Mouse (Mus musculus) liver, embryonic 14.5 days (tissue): Measurements from ENCODE around the gene Alg3. TPM values are rescaled to one million over a fixed set of nuclear protein-coding genes. Genes with fewer than 3 reads are reported as not detected.

ENCODE experiments used
- ATAC-seq: fragments of 200-750 bp; cut with Nextera tagmentation; 2 replicates; pipeline ENCODE4 v1.8.0; 2017; ENCODE audit warnings: moderate number of reproducible peaks, mild to moderate bottlenecking, moderate library complexity; ENCODE audit not compliant: insufficient read depth
- DNase-seq, 3 experiments: peaks; one replicate each; pipeline ENCODE4 v3.0.0-alpha.2; 2012 to 2013; ENCODE audit warnings: low read depth in 3 of 3, low spot score in 3 of 3
- H3K27ac ChIP-seq: fragments of 300-500 bp; sonication (generic); 2 replicates; pipeline ENCODE4 v1.5.1; 2014; ENCODE audit warnings: moderate library complexity, mild to moderate bottlenecking, control low read depth, inconsistent platforms
- H3K27me3 ChIP-seq: fragments of 300-500 bp; sonication (generic); 2 replicates; pipeline ENCODE4 v1.6.1; 2014; ENCODE audit warnings: mild to moderate bottlenecking, low read length, moderate library complexity; ENCODE audit not compliant: control insufficient read depth, insufficient read depth
- H3K36me3 ChIP-seq: fragments of 300-500 bp; sonication (generic); replicated peaks from 2 replicates; pipeline ENCODE4 v1.6.1; 2014; ENCODE audit warnings: low read depth; ENCODE audit not compliant: control insufficient read depth, insufficient read depth
- H3K4me1 ChIP-seq, 2 experiments: fragments of 200-500 bp in 1 of 2; fragments of 300-500 bp in 1 of 2; sonication (generic) in 1 of 2; replicated peaks; 2 replicates each; pipeline ENCODE4 v1.6.1; 2012 to 2014; ENCODE audit warnings: antibody characterized with exemption in 1 of 2, inconsistent platforms in 1 of 2, low read length in 1 of 2; ENCODE audit not compliant: control insufficient read depth in 2 of 2, insufficient read depth in 2 of 2
- H3K4me2 ChIP-seq: fragments of 300-500 bp; sonication (generic); 2 replicates; pipeline ENCODE4 v1.6.1; 2014; ENCODE audit warnings: low read depth, mild to moderate bottlenecking, control low read depth, moderate library complexity
- H3K4me3 ChIP-seq, 2 experiments: fragments of 200-500 bp in 1 of 2; fragments of 300-500 bp in 1 of 2; sonication (generic) in 1 of 2; 2 replicates each; pipeline ENCODE4 v1.5.1; 2012 to 2014; ENCODE audit warnings: low read depth in 2 of 2, low read length in 2 of 2, mild to moderate bottlenecking in 2 of 2, control low read depth in 1 of 2, inconsistent platforms in 1 of 2, moderate library complexity in 1 of 2; ENCODE audit not compliant: insufficient read depth in 1 of 2
- H3K9ac ChIP-seq: fragments of 300-500 bp; sonication (generic); replicated peaks from 2 replicates; pipeline ENCODE4 v1.6.1; 2014; ENCODE audit warnings: mild to moderate bottlenecking, control low read depth, moderate library complexity
- H3K9me3 ChIP-seq: fragments of 300-500 bp; sonication (generic); 2 replicates; pipeline ENCODE4 v1.6.1; 2016; ENCODE audit warnings: low read length, mixed read lengths; ENCODE audit not compliant: control insufficient read depth
- CTCF ChIP-seq: IDR thresholded peaks from 2 replicates; pipeline ENCODE4 v1.5.1; 2016; ENCODE audit warnings: antibody characterized with exemption, low read depth, control low read depth
- EP300 ChIP-seq: IDR thresholded peaks from 2 replicates; pipeline ENCODE4 v1.6.1; 2016; ENCODE audit warnings: antibody characterized with exemption, low read depth
- WGBS: fragments of 180-500 bp; shearing (Covaris S2); extraction: QIAGEN DNeasy Blood & Tissue Kit; methylation state at CpG from one replicate; pipeline ENCODE4 v1.1.7; 2014; ENCODE audit not compliant: insufficient replicate concordance; 5-methylcytosine and 5-hydroxymethylcytosine counted together
- polyA plus RNA-seq, 2 experiments: library from polyadenylated mRNA; depleted of rRNA in 1 of 2; stranded (reverse) in 1 of 2; unstranded in 1 of 2; fragments of >200 nt; fragmentation: Nextera tagmentation in 1 of 2; extraction: Ambion mirVana in 1 of 2; gene quantifications; 2 replicates each; pipeline versions ENCODE4 v1.2.1 to v1.2.3; 2012 to 2014

Gene Alg3
- polyA plus RNA-seq (2012; rRNA removed) (9.3 and 12.7 TPM in 2 replicates), polyA plus RNA-seq (2014; fragmentation: Nextera tagmentation; extraction: Ambion mirVana) (21.7 and 23.6 TPM in 2 replicates)

DNA sequence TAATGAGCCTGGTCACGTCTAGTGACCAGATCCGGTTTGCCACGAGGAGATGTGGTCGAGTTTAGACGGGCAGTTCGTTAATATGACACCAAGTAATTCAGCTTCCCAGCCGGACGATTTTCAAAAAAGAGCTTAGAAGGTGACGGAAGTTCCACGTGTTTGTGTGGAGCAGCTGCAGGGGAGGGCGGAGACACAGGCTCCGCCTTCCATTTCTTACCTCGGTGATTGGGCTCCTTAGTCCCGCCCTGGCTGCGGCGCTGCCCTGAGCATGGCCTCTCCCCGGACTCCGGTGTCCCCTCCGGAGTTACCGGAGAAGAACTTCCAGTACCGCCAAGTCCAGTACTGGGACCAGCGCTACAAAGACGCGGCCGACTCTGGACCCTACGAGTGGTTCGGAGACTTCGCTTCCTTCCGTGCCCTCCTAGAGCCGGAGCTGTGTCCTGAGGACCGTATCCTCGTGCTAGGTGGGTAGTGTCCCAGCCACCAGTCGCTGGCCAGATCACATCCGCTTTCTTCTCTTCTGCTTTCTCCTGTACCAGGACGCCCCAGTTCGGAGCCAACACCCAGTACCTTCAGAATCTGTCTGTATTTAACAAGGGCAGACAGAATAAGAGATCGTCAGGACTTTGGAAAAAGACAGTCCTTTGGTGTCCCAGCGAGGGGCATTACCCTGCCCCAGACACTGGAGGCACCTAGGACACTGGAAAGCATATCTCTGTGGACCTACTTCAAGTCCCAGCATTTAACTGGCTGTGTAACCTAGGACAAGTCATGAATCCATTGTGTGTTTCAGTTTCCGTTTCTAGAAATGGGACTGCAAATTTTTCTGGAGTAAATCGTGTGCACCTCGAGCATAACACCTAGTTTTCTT, at the start of gene Alg3, which contains the start of the genes Eef1akmt4 and Gm49333:
Alg3 (minus strand) TSS at position 379 of the 871 bp plus-strand sequence.
Eef1akmt4 (plus strand) TSS at position 237 of the 871 bp plus-strand sequence.
Gm49333 (plus strand) TSS at position 254 of the 871 bp plus-strand sequence.
- ATAC-seq, result peak; percentile 96
- Histone ChIP-seq H3K27ac (peak within 1 kb of the TSS; percentile 59), H3K4me1 (peaks cover 9 to 12% of the 10 kb centered on the region in 2 experiments; a peak in 3 of 4 replicates), H3K4me2 (peak within 1 kb of the TSS; percentile 95), H3K9ac (peak within 1 kb of the TSS; percentile 91), H3K36me3 (no peaks in the 10 kb centered on the region; the same call in 1 of the 2 replicates), H3K4me3 (peak within 1 kb of the TSS; percentile 74 to 93), H3K27me3 (no peaks in the 10 kb centered on the region), H3K9me3 (no peaks in the 10 kb centered on the region)
- WGBS, result 1% methylated on average over 41 of the region's 41 CpGs
- DNase-seq, result peak; percentile 86 to 88 (median 87)
- TF ChIP-seq CTCF (no peak), EP300 (no peak)

- Histone ChIP-seq H3K27ac (no peak overlapping the region), H3K9me3 (no peaks in the 10 kb centered on the region), H3K27me3 (no peaks in the 10 kb centered on the region), H3K4me2 (no peak overlapping the region), H3K9ac (no peak overlapping the region), H3K4me1 (peaks cover 2 to 4% of the 10 kb centered on the region in 2 experiments; a peak in 2 of 4 replicates), H3K4me3 (no peak overlapping the region), H3K36me3 (peaks cover 73% of the 10 kb centered on the region)
- ATAC-seq (no peak), DNase-seq (no peak)
- TF ChIP-seq CTCF (no peak), EP300 (no peak)
- 75% methylated on average over 4 of the region's 4 CpGs for WGBS
These were observed 46.1 kb upstream of the Alg3 start for GRCm38 (mm10) chr16:20657661-20658060.

GRCm38 (mm10) chr16:20653315-20653714, 41.8 kb upstream of the Alg3 start:
- no peak for ATAC-seq

GRCm38 (mm10) chr16:20651947-20652310, 40.4 kb upstream of the Alg3 start:
- ATAC-seq, result peak; percentile 39; the same call in 1 of the 2 replicates
- H3K27me3 ChIP-seq, result no peaks in the 10 kb centered on the region
- no peak for TF ChIP-seq CTCF
- TF ChIP-seq EP300, result no peak
- no peak for DNase-seq
- peak overlapping the region; percentile 69 for H3K4me2 ChIP-seq
- H3K9ac ChIP-seq, result peak overlapping the region; percentile 82
- H3K27ac ChIP-seq, result no peak overlapping the region; the same call in 1 of the 2 replicates
- H3K4me3 ChIP-seq, result peak overlapping the region; percentile 80 to 96
- peaks cover 7% of the 10 kb centered on the region in 2 experiments; a peak in 3 of 4 replicates for H3K4me1 ChIP-seq
- 7% methylated on average over 12 of the region's 12 CpGs for WGBS
- no peaks in the 10 kb centered on the region for H3K9me3 ChIP-seq
- H3K36me3 ChIP-seq, result peaks cover 23% of the 10 kb centered on the region

More at GRCm38 (mm10) chr16:20653315-20653714, 41.8 kb upstream of the Alg3 start:
- H3K4me3 ChIP-seq, result no peak overlapping the region
- H3K4me1 ChIP-seq, result peaks cover 7% of the 10 kb centered on the region in 2 experiments; a peak in 3 of 4 replicates
- H3K9me3 ChIP-seq, result no peaks in the 10 kb centered on the region
- H3K36me3 ChIP-seq, result peaks cover 35% of the 10 kb centered on the region
- H3K9ac ChIP-seq, result no peak overlapping the region
- H3K27ac ChIP-seq, result no peak overlapping the region
- DNase-seq, result no peak
- no peak for TF ChIP-seq CTCF
- no peak for TF ChIP-seq EP300
- no peaks in the 10 kb centered on the region for H3K27me3 ChIP-seq
- WGBS, result 50% methylated on average over 2 of the region's 2 CpGs
- H3K4me2 ChIP-seq, result peak overlapping the region; percentile 69
